Mouse (Mus musculus): ENCODE results near the gene D930048N14Rik. TPM values are rescaled to one million over a fixed set of nuclear protein-coding genes. Genes with fewer than 3 reads are reported as not detected.
"Not testable (repeated sequence)": the region's sequence is repeated elsewhere in the genome, so short reads cannot be mapped to it uniquely, and the experiment has no call there.

D930048N14Rik gene
- polyA plus RNA-seq (2015; fragmentation: Nextera tagmentation; extraction: Ambion mirVana), result 1.4 and 1.8 TPM in 2 replicates

GRCm38 (mm10) chr11:51650691-51651515 is at the start of gene D930048N14Rik, which contains the start of gene N4bp3:
TSS of gene D930048N14Rik (plus strand) at chr11:51650954.
TSS of gene N4bp3 (minus strand) at chr11:51650842.
- Histone ChIP-seq H3K9ac (ENCODE audit: low read depth, low read length) (peak within 1 kb of the TSS; percentile 85), H3K9me3 (ENCODE audit: control insufficient read depth, low read length) (no peaks in the 10 kb centered on the region), H3K27me3 (replicated peaks; ENCODE audit: control insufficient read depth, insufficient read depth, low read length) (no peaks in the 10 kb centered on the region), H3K4me1 (ENCODE audit: control insufficient read depth, insufficient read depth, low read depth, low read length) (peaks cover 21% of the 10 kb centered on the region), H3K36me3 (ENCODE audit: control insufficient read depth, insufficient read depth, low read length) (no peaks in the 10 kb centered on the region), H3K4me2 (ENCODE audit: low read length) (peak within 1 kb of the TSS; percentile 93), H3K4me3 (ENCODE audit: low read length) (peak within 1 kb of the TSS; percentile 75), H3K27ac (ENCODE audit: low read depth, low read length) (peak within 1 kb of the TSS; percentile 65)
- ATAC-seq, result peak; percentile 83
- 1% methylated on average over 54 of the region's 70 CpGs for WGBS

- no peak for ATAC-seq
- Histone ChIP-seq H3K27me3 (replicated peaks; ENCODE audit: control insufficient read depth, insufficient read depth, low read length) (no peaks in the 10 kb centered on the region), H3K9me3 (ENCODE audit: control insufficient read depth, low read length) (no peaks in the 10 kb centered on the region), H3K4me1 (ENCODE audit: control insufficient read depth, insufficient read depth, low read depth, low read length) (peaks cover 19% of the 10 kb centered on the region), H3K4me3 (ENCODE audit: low read length) (no peak overlapping the region), H3K4me2 (ENCODE audit: low read length) (no peak overlapping the region), H3K9ac (ENCODE audit: low read depth, low read length) (no peak overlapping the region), H3K27ac (ENCODE audit: low read depth, low read length) (no peak overlapping the region), H3K36me3 (ENCODE audit: control insufficient read depth, insufficient read depth, low read length) (peaks cover 47% of the 10 kb centered on the region)
- WGBS, result 88% methylated on average over 3 of the region's 3 CpGs
These were observed 48.5 kb upstream of the D930048N14Rik start for GRCm38 (mm10) chr11:51602253-51602652.

- Histone ChIP-seq H3K4me3 (ENCODE audit: low read length) (peak overlapping the region; percentile 95), H3K27ac (ENCODE audit: low read depth, low read length) (peak overlapping the region; percentile 96), H3K36me3 (ENCODE audit: control insufficient read depth, insufficient read depth, low read length) (peaks cover 27% of the 10 kb centered on the region), H3K9me3 (ENCODE audit: control insufficient read depth, low read length) (no peaks in the 10 kb centered on the region), H3K4me2 (ENCODE audit: low read length) (peak overlapping the region; percentile 96), H3K9ac (ENCODE audit: low read depth, low read length) (peak overlapping the region; percentile 99), H3K4me1 (ENCODE audit: control insufficient read depth, insufficient read depth, low read depth, low read length) (peaks cover 23% of the 10 kb centered on the region), H3K27me3 (replicated peaks; ENCODE audit: control insufficient read depth, insufficient read depth, low read length) (no peaks in the 10 kb centered on the region)
- WGBS, result under 1% methylated on average over 62 of the region's 81 CpGs
- peak; percentile 52 for ATAC-seq
These were observed 44.9 kb upstream of the D930048N14Rik start for GRCm38 (mm10) chr11:51605602-51606446.

- no peaks in the 10 kb centered on the region for H3K9me3 ChIP-seq (ENCODE audit: control insufficient read depth, low read length)
- under 1% methylated on average over 77 of the region's 91 CpGs for WGBS
- H3K27ac ChIP-seq (ENCODE audit: low read depth, low read length), result peak within 1 kb of the TSS; percentile 96
- H3K27me3 ChIP-seq (replicated peaks; ENCODE audit: control insufficient read depth, insufficient read depth, low read length), result no peaks in the 10 kb centered on the region
- ATAC-seq, result peak; percentile 97
- peak within 1 kb of the TSS; percentile 99 for H3K9ac ChIP-seq (ENCODE audit: low read depth, low read length)
- peak within 1 kb of the TSS; percentile 96 for H3K4me2 ChIP-seq (ENCODE audit: low read length)
- H3K4me3 ChIP-seq (ENCODE audit: low read length), result peak within 1 kb of the TSS; percentile 95
- peaks cover 21% of the 10 kb centered on the region for H3K36me3 ChIP-seq (ENCODE audit: control insufficient read depth, insufficient read depth, low read length)
- H3K4me1 ChIP-seq (ENCODE audit: control insufficient read depth, insufficient read depth, low read depth, low read length), result peaks cover 23% of the 10 kb centered on the region
These were observed 44.2 kb upstream of the D930048N14Rik start, which contains the start of gene Hnrnpab for GRCm38 (mm10) chr11:51606447-51607095. TSS of gene Hnrnpab (minus strand) at chr11:51606847.

- 10% methylated on average over 15 of the region's 15 CpGs for whole genome bisulfite sequencing
- H3K9me3 ChIP-seq (ENCODE audit: control insufficient read depth, low read length), result no peaks in the 10 kb centered on the region
- H3K27ac ChIP-seq (ENCODE audit: low read depth, low read length), result peak overlapping the region; percentile 96
- H3K9ac ChIP-seq (ENCODE audit: low read depth, low read length), result peak overlapping the region; percentile 88
- ATAC-seq, result peak; percentile 67; the same call in 1 of the 2 replicates
- H3K4me2 ChIP-seq (ENCODE audit: low read length), result peak overlapping the region; percentile 84
- peaks cover 18% of the 10 kb centered on the region for H3K36me3 ChIP-seq (ENCODE audit: control insufficient read depth, insufficient read depth, low read length)
- no peaks in the 10 kb centered on the region for H3K27me3 ChIP-seq (replicated peaks; ENCODE audit: control insufficient read depth, insufficient read depth, low read length)
- H3K4me3 ChIP-seq (ENCODE audit: low read length), result peak overlapping the region; percentile 95
- peaks cover 23% of the 10 kb centered on the region for H3K4me1 ChIP-seq (ENCODE audit: control insufficient read depth, insufficient read depth, low read depth, low read length)
These were observed 43.5 kb upstream of the D930048N14Rik start for GRCm38 (mm10) chr11:51607096-51607738.

GRCm38 (mm10) chr11:51609266-51609909 is 41.4 kb upstream of the D930048N14Rik start:
- H3K4me1 ChIP-seq (ENCODE audit: control insufficient read depth, insufficient read depth, low read depth, low read length), result peaks cover 17% of the 10 kb centered on the region
- no peak overlapping the region for H3K4me3 ChIP-seq (ENCODE audit: low read length)
- WGBS, result 84% methylated on average over 3 of the region's 3 CpGs
- ATAC-seq, result no peak
- H3K4me2 ChIP-seq (ENCODE audit: low read length), result no peak overlapping the region
- no peaks in the 10 kb centered on the region for H3K9me3 ChIP-seq (ENCODE audit: control insufficient read depth, low read length)
- peaks cover 1% of the 10 kb centered on the region; the same call in 1 of the 2 replicates for H3K36me3 ChIP-seq (ENCODE audit: control insufficient read depth, insufficient read depth, low read length)
- H3K9ac ChIP-seq (ENCODE audit: low read depth, low read length), result no peak overlapping the region
- no peaks in the 10 kb centered on the region for H3K27me3 ChIP-seq (replicated peaks; ENCODE audit: control insufficient read depth, insufficient read depth, low read length)
- H3K27ac ChIP-seq (ENCODE audit: low read depth, low read length), result no peak overlapping the region

GRCm38 (mm10) chr11:51609940-51610339 is 40.8 kb upstream of the D930048N14Rik start:
- not testable (repeated sequence) for H3K4me2 ChIP-seq (ENCODE audit: low read length); H3K36me3 ChIP-seq (ENCODE audit: control insufficient read depth, insufficient read depth, low read length); H3K9me3 ChIP-seq (ENCODE audit: control insufficient read depth, low read length); H3K27me3 ChIP-seq (replicated peaks; ENCODE audit: control insufficient read depth, insufficient read depth, low read length); H3K27ac ChIP-seq (ENCODE audit: low read depth, low read length); H3K9ac ChIP-seq (ENCODE audit: low read depth, low read length); ATAC-seq; H3K4me3 ChIP-seq (ENCODE audit: low read length)
- H3K4me1 ChIP-seq (ENCODE audit: control insufficient read depth, insufficient read depth, low read depth, low read length), result peaks cover 11% of the 10 kb centered on the region
- 85% methylated on average over 5 of the region's 5 CpGs for WGBS

GRCm38 (mm10) chr11:51614256-51614655 is 36.5 kb upstream of the D930048N14Rik start:
- Histone ChIP-seq H3K36me3 (ENCODE audit: control insufficient read depth, insufficient read depth, low read length) (no peaks in the 10 kb centered on the region), H3K9me3 (ENCODE audit: control insufficient read depth, low read length) (no peaks in the 10 kb centered on the region), H3K27me3 (replicated peaks; ENCODE audit: control insufficient read depth, insufficient read depth, low read length) (no peaks in the 10 kb centered on the region), H3K9ac (ENCODE audit: low read depth, low read length) (no peak overlapping the region), H3K4me3 (ENCODE audit: low read length) (no peak overlapping the region), H3K4me2 (ENCODE audit: low read length) (no peak overlapping the region), H3K27ac (ENCODE audit: low read depth, low read length) (no peak overlapping the region), H3K4me1 (ENCODE audit: control insufficient read depth, insufficient read depth, low read depth, low read length) (no peaks in the 10 kb centered on the region; the same call in 1 of the 2 replicates)
- ATAC-seq, result no peak
- 80% methylated on average over 8 of the region's 8 CpGs for WGBS
